ENCODE assay signal across 8 mouse cellular contexts in genomic region chr3:51739049-51739834, GRCm38 (mm10).
DNase-seq lines count a peak whose midpoint lies in the region; ATAC-seq and TF ChIP-seq lines count a peak whose summit lies in the region.

No protein-coding gene starts in this region.

- no peak for TF ChIP-seq POLR2A in liver, adult 2 months (IDR thresholded peaks at IDR 0.05; ENCODE audit: extremely low read depth, insufficient read depth, low read length)

- peak overlapping the region; percentile 44 for H3K9ac ChIP-seq in hindbrain, embryonic 16.5 days (ENCODE audit: low read depth, low read length)
- no peak overlapping the region for H3K9ac ChIP-seq in liver, adult 2 months (ENCODE audit: low read depth, low read length)

- peak overlapping the region; percentile 29 for H3K4me2 ChIP-seq in hindbrain, embryonic 16.5 days (ENCODE audit: low read length)

- H3K9me3 ChIP-seq in hindbrain, embryonic 16.5 days (ENCODE audit: control insufficient read depth, low read length) = no peaks in the 10 kb centered on the region

- peak; percentile 77 for ATAC-seq in hindbrain, embryonic 16.5 days

- peaks cover 10% of the 10 kb centered on the region for H3K4me1 ChIP-seq in hindbrain, embryonic 16.5 days (ENCODE audit: control insufficient read depth, insufficient read depth, low read depth, low read length)
- peaks cover 4% of the 10 kb centered on the region; the same call in 1 of the 2 replicates for H3K4me1 ChIP-seq in liver, adult 2 months (ENCODE audit: control insufficient read depth, insufficient read depth, low read length)

- H3K27me3 ChIP-seq in hindbrain, embryonic 16.5 days (replicated peaks; ENCODE audit: control insufficient read depth, insufficient read depth, low read length) = no peaks in the 10 kb centered on the region
- no peaks in the 10 kb centered on the region for H3K27me3 ChIP-seq in liver, adult 2 months (ENCODE audit: control insufficient read depth, insufficient read depth, low read length)

- TF ChIP-seq CTCF in liver, adult 2 months (IDR thresholded peaks at IDR 0.05; ENCODE audit: low read depth, low read length) = 0 out of 2 replicates have a peak, but pooled peaks have one; percentile 15

- no peak overlapping the region for H3K4me3 ChIP-seq in hindbrain, embryonic 16.5 days (ENCODE audit: low read length)
- no peak overlapping the region for H3K4me3 ChIP-seq in liver, adult 2 months (ENCODE audit: insufficient read depth, low read depth, low read length)

- H3K79me2 ChIP-seq in liver, adult 2 months (ENCODE audit: control insufficient read depth, insufficient read depth, low read length) = no peaks in the 10 kb centered on the region

- no peaks in the 10 kb centered on the region for H3K36me3 ChIP-seq in hindbrain, embryonic 16.5 days (ENCODE audit: control insufficient read depth, insufficient read depth, low read length)
- H3K36me3 ChIP-seq in liver, adult 2 months (ENCODE audit: control insufficient read depth, insufficient read depth, low read length) = no peaks in the 10 kb centered on the region

- WGBS in hindbrain, embryonic 16.5 days = 9% methylated on average over 12 of the region's 12 CpGs
- WGBS in liver, adult 2 months = 64% methylated on average over 12 of the region's 12 CpGs

- peak; percentile 21 for DNase-seq in left cerebral cortex, postnatal 4 days
- DNase-seq in left cerebral cortex, postnatal 25 days (ENCODE audit: low spot score in 2 of 2) = no peak
- DNase-seq in embryo, embryonic 9.5 days (ENCODE audit: extremely low spot score) = peak; percentile 71
- DNase-seq in liver, adult 2 months (ENCODE audit: extremely low read depth, low read depth, low spot score) = no peak
- peak; percentile 47 for DNase-seq in retina, embryonic 14.5 days (ENCODE audit: low spot score)
- DNase-seq in right cerebral cortex, postnatal 10 days (ENCODE audit: low spot score in 2 of 2) = no peak
- DNase-seq in cerebellum, adult 9-10 months = no peak

- peak overlapping the region; percentile 75 for H3K27ac ChIP-seq in hindbrain, embryonic 16.5 days (ENCODE audit: low read depth, low read length)
- no peak overlapping the region for H3K27ac ChIP-seq in liver, adult 2 months (replicated peaks; ENCODE audit: insufficient read depth, low read depth, low read length)

- intact Hi-C loops in left cerebral cortex, postnatal 4 days (cut with DNase I) = no loop called here
- intact Hi-C loops in left cerebral cortex, postnatal 25 days (cut with DNase I) = no loop called here

Comparison
In these comparisons a context has a peak if more than half of its experiments do, and no peak if none do; other contexts are left out.
1. DNase-seq: peak in left cerebral cortex, postnatal 4 days (single experiment), embryo, embryonic 9.5 days (single experiment) and retina, embryonic 14.5 days (single experiment); none in left cerebral cortex, postnatal 25 days (0 of 2), liver, adult 2 months (single experiment), right cerebral cortex, postnatal 10 days (0 of 2) and cerebellum, adult 9-10 months (single experiment).